Mouse (Mus musculus): Measurements from ENCODE around the gene Rbm20. TPM values are rescaled to one million over a fixed set of nuclear protein-coding genes. Genes with fewer than 3 reads are reported as not detected.

The Rbm20 gene
- polyA plus RNA-seq (2014; fragmentation: Nextera tagmentation; extraction: Ambion mirVana), result 0.59 and 1.2 TPM in 2 replicates

GRCm38 (mm10) chr19:53676718-53677634 is at the start of gene Rbm20:
Gene Rbm20, plus strand, starts transcription at chr19:53677306.
- no peak for TF ChIP-seq CTCF (IDR thresholded peaks at IDR 0.05; ENCODE audit: low read depth)
- no peak within 1 kb of the TSS; the same call in 1 of the 2 replicates for H3K27ac ChIP-seq (ENCODE audit: low read depth)
- no peaks in the 10 kb centered on the region for H3K36me3 ChIP-seq (ENCODE audit: insufficient read depth)
- WGBS, result under 1% methylated on average over 81 of the region's 82 CpGs
- no peaks in the 10 kb centered on the region for H3K9me3 ChIP-seq (ENCODE audit: low read depth, low read length)
- ATAC-seq (ENCODE audit: insufficient read depth) (peak; percentile 88), DNase-seq (peak; percentile 69)
- peaks cover 74% of the 10 kb centered on the region for H3K27me3 ChIP-seq (ENCODE audit: insufficient read depth, low read length)
- peak within 1 kb of the TSS; percentile 96 for H3K4me2 ChIP-seq
- 0 out of 2 replicates have a peak, but pooled peaks cover 3% of the 10 kb centered on the region for H3K4me1 ChIP-seq (ENCODE audit: insufficient read depth)
- peak within 1 kb of the TSS; percentile 52 for H3K9ac ChIP-seq
- H3K4me3 ChIP-seq (ENCODE audit: low read depth, low read length), result peak within 1 kb of the TSS; percentile 62

GRCm38 (mm10) chr19:53638041-53638440 is 39.1 kb upstream of the Rbm20 start:
- no peaks in the 10 kb centered on the region for H3K9me3 ChIP-seq (ENCODE audit: low read depth, low read length)
- DNase-seq (peak; percentile 41), ATAC-seq (ENCODE audit: insufficient read depth) (no peak)
- H3K27ac ChIP-seq (ENCODE audit: low read depth), result no peak overlapping the region
- no peaks in the 10 kb centered on the region for H3K27me3 ChIP-seq (ENCODE audit: insufficient read depth, low read length)
- no peak overlapping the region for H3K9ac ChIP-seq
- H3K4me3 ChIP-seq (ENCODE audit: low read depth, low read length), result no peak overlapping the region
- peaks cover 90% of the 10 kb centered on the region for H3K36me3 ChIP-seq (ENCODE audit: insufficient read depth)
- H3K4me1 ChIP-seq (ENCODE audit: insufficient read depth), result no peaks in the 10 kb centered on the region
- WGBS, result 83% methylated on average over 2 of the region's 2 CpGs
- peak; percentile 41 for TF ChIP-seq CTCF (IDR thresholded peaks at IDR 0.05; ENCODE audit: low read depth)
- H3K4me2 ChIP-seq, result no peak overlapping the region

GRCm38 (mm10) chr19:53638727-53639126 is 38.4 kb upstream of the Rbm20 start:
- H3K4me1 ChIP-seq (ENCODE audit: insufficient read depth), result no peaks in the 10 kb centered on the region
- DNase-seq (peak; percentile 21), ATAC-seq (ENCODE audit: insufficient read depth) (no peak)
- no peak overlapping the region for H3K4me2 ChIP-seq
- no peak overlapping the region for H3K4me3 ChIP-seq (ENCODE audit: low read depth, low read length)
- peak; percentile 30; the same call in 1 of the 2 replicates for TF ChIP-seq CTCF (IDR thresholded peaks at IDR 0.05; ENCODE audit: low read depth)
- 90% methylated on average over 8 of the region's 8 CpGs for WGBS
- H3K27me3 ChIP-seq (ENCODE audit: insufficient read depth, low read length), result no peaks in the 10 kb centered on the region
- H3K27ac ChIP-seq (ENCODE audit: low read depth), result no peak overlapping the region
- H3K9ac ChIP-seq, result no peak overlapping the region
- no peaks in the 10 kb centered on the region for H3K9me3 ChIP-seq (ENCODE audit: low read depth, low read length)
- peaks cover 90% of the 10 kb centered on the region for H3K36me3 ChIP-seq (ENCODE audit: insufficient read depth)

GRCm38 (mm10) chr19:53644020-53644595 is 33.0 kb upstream of the Rbm20 start:
- Histone ChIP-seq H3K27ac (ENCODE audit: low read depth) (no peak overlapping the region), H3K9ac (no peak overlapping the region), H3K4me1 (ENCODE audit: insufficient read depth) (no peaks in the 10 kb centered on the region), H3K4me3 (ENCODE audit: low read depth, low read length) (no peak overlapping the region), H3K27me3 (ENCODE audit: insufficient read depth, low read length) (no peaks in the 10 kb centered on the region), H3K9me3 (ENCODE audit: low read depth, low read length) (no peaks in the 10 kb centered on the region), H3K4me2 (no peak overlapping the region), H3K36me3 (ENCODE audit: insufficient read depth) (peaks cover 74% of the 10 kb centered on the region)
- 90% methylated on average over 9 of the region's 9 CpGs for WGBS
- DNase-seq, result peak; percentile 43
- TF ChIP-seq CTCF (IDR thresholded peaks at IDR 0.05; ENCODE audit: low read depth), result 0 out of 2 replicates have a peak, but pooled peaks have one; percentile 23
- no peak for ATAC-seq (ENCODE audit: insufficient read depth)

GRCm38 (mm10) chr19:53647301-53647700 is 29.8 kb upstream of the Rbm20 start:
- TF ChIP-seq CTCF (IDR thresholded peaks at IDR 0.05; ENCODE audit: low read depth), result no peak
- no peak overlapping the region for H3K9ac ChIP-seq
- H3K9me3 ChIP-seq (ENCODE audit: low read depth, low read length), result no peaks in the 10 kb centered on the region
- H3K4me3 ChIP-seq (ENCODE audit: low read depth, low read length), result no peak overlapping the region
- no peak for ATAC-seq (ENCODE audit: insufficient read depth)
- peaks cover 43% of the 10 kb centered on the region for H3K36me3 ChIP-seq (ENCODE audit: insufficient read depth)
- H3K27ac ChIP-seq (ENCODE audit: low read depth), result no peak overlapping the region
- H3K4me2 ChIP-seq, result no peak overlapping the region
- 78% methylated on average over 9 of the region's 9 CpGs for WGBS
- H3K4me1 ChIP-seq (ENCODE audit: insufficient read depth), result no peaks in the 10 kb centered on the region
- no peak for DNase-seq
- no peaks in the 10 kb centered on the region for H3K27me3 ChIP-seq (ENCODE audit: insufficient read depth, low read length)

- Histone ChIP-seq H3K36me3 (ENCODE audit: insufficient read depth) (peaks cover 40% of the 10 kb centered on the region), H3K4me2 (no peak overlapping the region), H3K4me1 (ENCODE audit: insufficient read depth) (no peaks in the 10 kb centered on the region), H3K9me3 (ENCODE audit: low read depth, low read length) (no peaks in the 10 kb centered on the region), H3K27ac (ENCODE audit: low read depth) (no peak overlapping the region), H3K9ac (no peak overlapping the region), H3K27me3 (ENCODE audit: insufficient read depth, low read length) (no peaks in the 10 kb centered on the region), H3K4me3 (ENCODE audit: low read depth, low read length) (no peak overlapping the region)
- ATAC-seq (ENCODE audit: insufficient read depth) (no peak), DNase-seq (peak; percentile 16)
- TF ChIP-seq CTCF (IDR thresholded peaks at IDR 0.05; ENCODE audit: low read depth), result no peak
- 22% methylated on average over 5 of the region's 5 CpGs for WGBS
Observed at GRCm38 (mm10) chr19:53648056-53648455, 29.1 kb upstream of the Rbm20 start.

- no peaks in the 10 kb centered on the region for H3K9me3 ChIP-seq (ENCODE audit: low read depth, low read length)
- no peaks in the 10 kb centered on the region for H3K27me3 ChIP-seq (ENCODE audit: insufficient read depth, low read length)
- no peak overlapping the region for H3K4me2 ChIP-seq
- no peak overlapping the region for H3K9ac ChIP-seq
- H3K27ac ChIP-seq (ENCODE audit: low read depth), result no peak overlapping the region
- DNase-seq, result peak; percentile 90
- peak; percentile 96 for TF ChIP-seq CTCF (IDR thresholded peaks at IDR 0.05; ENCODE audit: low read depth)
- ATAC-seq (ENCODE audit: insufficient read depth), result peak; percentile 48
- H3K36me3 ChIP-seq (ENCODE audit: insufficient read depth), result peaks cover 32% of the 10 kb centered on the region
- H3K4me3 ChIP-seq (ENCODE audit: low read depth, low read length), result no peak overlapping the region
- WGBS, result 43% methylated on average over 10 of the region's 10 CpGs
- H3K4me1 ChIP-seq (ENCODE audit: insufficient read depth), result peaks cover 5% of the 10 kb centered on the region
Observed at GRCm38 (mm10) chr19:53648802-53649236, 28.3 kb upstream of the Rbm20 start.
